Mouse (Mus musculus) lung, adult 2 months (tissue): ENCODE measurements around the gene Erc2.

ENCODE experiments used
- CTCF ChIP-seq: fragments of 200-500 bp; IDR thresholded peaks from 2 replicates; pipeline ENCODE4 v1.5.1; 2011; ENCODE audit warnings: mild to moderate bottlenecking, low read length, control low read depth; ENCODE audit not compliant: insufficient read depth
- POLR2A ChIP-seq: fragments of 200-500 bp; IDR thresholded peaks from 2 replicates; pipeline ENCODE4 v1.6.1; 2011; ENCODE audit warnings: low read depth, mild to moderate bottlenecking, control low read depth, low read length, borderline replicate concordance; ENCODE audit errors: extremely low read depth

DNA sequence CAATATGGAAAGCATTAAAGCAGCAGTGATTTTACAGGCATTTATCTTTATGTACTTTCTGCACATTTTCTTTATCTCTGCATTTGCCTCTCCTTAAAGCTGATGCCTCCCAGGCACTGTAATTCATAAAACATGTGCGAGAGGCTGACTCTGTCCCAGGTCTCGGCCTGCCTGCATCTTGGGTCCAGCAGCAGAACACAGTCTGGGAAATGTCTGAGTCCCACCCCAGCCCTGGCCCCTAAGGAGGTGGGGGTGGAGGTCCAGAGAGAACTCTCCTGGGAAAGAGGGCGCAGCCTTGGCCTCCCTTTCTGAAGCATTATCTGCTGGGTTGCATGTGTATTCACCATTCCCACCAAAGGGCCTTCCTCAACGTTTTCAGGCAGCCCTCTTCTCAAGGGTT, 420.9 kb downstream of the Erc2 start:
- TF ChIP-seq POLR2A (no peak), CTCF (no peak)
